Mouse (Mus musculus) forebrain, embryonic 13.5 days (tissue): Measurements from ENCODE around the gene Myo3b. TPM values are rescaled to one million over a fixed set of nuclear protein-coding genes. Genes with fewer than 3 reads are reported as not detected.

Experiments
- ATAC-seq: fragments of 200-750 bp; cut with Nextera tagmentation; 2 replicates; pipeline ENCODE4 v1.8.0; 2017
- H3K27ac ChIP-seq: fragments of 300-500 bp; sonication (generic); 2 replicates; pipeline ENCODE4 v1.5.1; 2015; ENCODE audit warnings: inconsistent platforms, mild to moderate bottlenecking, moderate library complexity
- H3K27me3 ChIP-seq: fragments of 300-500 bp; sonication (generic); 2 replicates; pipeline ENCODE4 v1.6.1; 2015; ENCODE audit warnings: mild to moderate bottlenecking, inconsistent platforms
- H3K36me3 ChIP-seq: fragments of 300-500 bp; sonication (generic); 2 replicates; pipeline ENCODE4 v1.6.1; 2015; ENCODE audit warnings: mild to moderate bottlenecking, inconsistent platforms; ENCODE audit not compliant: poor library complexity, severe bottlenecking
- H3K4me1 ChIP-seq: fragments of 300-500 bp; sonication (generic); 2 replicates; pipeline ENCODE4 v1.6.1; 2015; ENCODE audit warnings: inconsistent platforms
- H3K4me2 ChIP-seq: fragments of 300-500 bp; sonication (generic); 2 replicates; pipeline ENCODE4 v1.6.1; 2015; ENCODE audit warnings: inconsistent platforms, mild to moderate bottlenecking, moderate library complexity
- H3K4me3 ChIP-seq: fragments of 300-500 bp; sonication (generic); 2 replicates; pipeline ENCODE4 v1.5.1; 2015; ENCODE audit warnings: mild to moderate bottlenecking, inconsistent platforms
- H3K9ac ChIP-seq: fragments of 300-500 bp; sonication (generic); 2 replicates; pipeline ENCODE4 v1.6.1; 2015; ENCODE audit warnings: mild to moderate bottlenecking, inconsistent platforms
- H3K9me3 ChIP-seq: fragments of 300-500 bp; sonication (generic); replicated peaks from 2 replicates; pipeline ENCODE4 v1.6.1; 2016; ENCODE audit warnings: inconsistent platforms
- WGBS: fragments of 180-500 bp; shearing (Covaris S2); methylation state at CpG from one replicate; pipeline ENCODE4 v1.1.7; 2015; 5-methylcytosine and 5-hydroxymethylcytosine counted together
- polyA plus RNA-seq: library from polyadenylated mRNA; unstranded; fragments of >200 nt; fragmentation: Nextera tagmentation; extraction: Ambion mirVana; gene quantifications from 2 replicates; pipeline ENCODE4 v1.2.1, GENCODE M21; 2015

The Myo3b gene
- polyA plus RNA-seq, 1 experiment from 2014 or later = 0.25 TPM

DNA sequence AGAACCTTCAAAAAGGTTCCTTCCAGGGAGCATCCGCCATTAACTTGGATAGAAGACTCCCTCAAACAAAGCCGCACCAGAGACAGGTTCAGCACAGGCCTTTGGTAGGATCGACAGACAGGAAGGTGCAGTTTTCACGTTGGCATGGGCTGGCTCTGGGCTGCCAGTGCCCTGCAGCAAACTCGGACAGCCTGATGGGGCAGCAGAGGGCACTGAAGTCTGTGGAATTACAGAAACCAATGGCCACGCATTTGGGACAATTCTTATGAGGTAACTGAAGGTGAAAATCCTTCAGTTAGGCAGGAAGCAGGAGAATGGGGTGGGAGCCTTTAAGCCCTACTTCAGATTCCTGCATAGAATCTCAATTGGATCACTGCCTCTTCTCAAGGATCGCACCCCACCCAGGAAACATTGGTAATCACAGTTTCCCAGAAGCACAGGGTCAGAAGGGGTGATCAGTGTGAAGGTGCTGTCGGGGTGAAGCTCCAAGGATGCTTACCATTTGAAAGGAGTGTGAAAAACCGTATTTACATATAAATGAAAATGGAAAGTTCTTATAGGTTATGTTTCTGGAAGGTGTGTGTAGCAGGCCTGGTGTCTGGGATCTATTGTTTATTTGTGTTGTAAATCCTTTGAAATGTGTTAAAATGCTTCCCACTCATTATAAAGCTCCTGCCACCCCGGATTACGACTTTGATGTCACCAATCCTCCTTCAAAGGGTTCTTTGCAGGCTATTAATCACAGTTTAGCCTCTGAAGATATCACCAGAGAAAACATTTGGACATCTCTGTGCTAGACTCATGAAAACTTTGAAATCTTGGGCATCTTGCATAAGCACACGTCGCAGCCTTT is 239.7 kb downstream of the Myo3b start:
- 32% methylated on average over 13 of the region's 13 CpGs for WGBS
- no peak; the same call in 1 of the 2 replicates for ATAC-seq
- Histone ChIP-seq H3K36me3 (no peaks in the 10 kb centered on the region), H3K9me3 (no peaks in the 10 kb centered on the region), H3K4me1 (no peaks in the 10 kb centered on the region), H3K9ac (no peak overlapping the region), H3K27me3 (no peaks in the 10 kb centered on the region), H3K27ac (no peak overlapping the region), H3K4me3 (no peak overlapping the region), H3K4me2 (no peak overlapping the region)

DNA sequence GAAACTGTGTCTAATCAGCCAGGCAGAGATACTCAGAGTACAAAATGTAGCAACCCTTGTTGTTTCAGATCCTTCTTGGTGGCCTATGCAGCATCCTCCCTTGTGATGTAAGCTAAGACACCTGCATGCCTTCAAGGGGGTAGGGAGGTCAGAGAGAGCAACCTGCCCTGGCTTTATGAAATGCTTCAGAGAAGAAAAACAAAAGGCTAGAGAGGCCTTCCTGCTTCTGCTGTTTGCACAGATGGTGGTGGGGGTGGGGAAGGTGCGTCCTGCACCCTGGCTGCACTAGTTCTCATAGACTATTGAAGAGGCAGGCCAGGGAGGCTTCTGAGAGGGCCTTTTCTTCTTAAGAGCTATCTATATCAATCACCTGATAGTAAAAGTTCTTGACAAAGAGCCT is 245.2 kb downstream of the Myo3b start:
- no peak overlapping the region for H3K4me2 ChIP-seq
- no peaks in the 10 kb centered on the region for H3K36me3 ChIP-seq
- H3K27me3 ChIP-seq = no peaks in the 10 kb centered on the region
- WGBS = 50% methylated on average over 1 of the region's 1 CpGs
- no peaks in the 10 kb centered on the region for H3K4me1 ChIP-seq
- no peak for ATAC-seq
- no peak overlapping the region for H3K4me3 ChIP-seq
- H3K9ac ChIP-seq = no peak overlapping the region
- H3K9me3 ChIP-seq = no peaks in the 10 kb centered on the region
- H3K27ac ChIP-seq = no peak overlapping the region

DNA sequence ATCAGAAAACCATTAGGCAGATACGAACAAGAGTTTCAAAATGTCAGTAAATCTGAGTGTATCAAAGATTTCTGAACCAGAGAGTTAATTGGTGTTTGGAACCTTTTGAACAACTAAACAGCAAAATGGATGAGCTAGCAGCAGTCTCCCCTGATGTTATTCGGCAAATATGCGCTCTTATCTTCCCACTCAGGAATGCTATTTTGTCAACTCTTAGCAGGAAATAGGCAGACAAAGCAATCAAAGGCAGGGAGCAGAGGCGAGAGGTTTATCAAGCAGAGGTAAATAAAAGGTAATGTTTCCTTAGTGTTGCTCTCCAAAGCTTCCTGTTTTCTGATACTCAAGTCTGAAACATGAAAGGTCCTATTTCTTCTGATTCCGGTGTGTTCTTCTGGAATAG is 252.1 kb downstream of the Myo3b start:
- no peak overlapping the region for H3K4me2 ChIP-seq
- H3K4me3 ChIP-seq = no peak overlapping the region
- no peak overlapping the region for H3K27ac ChIP-seq
- ATAC-seq = no peak
- 64% methylated on average over 5 of the region's 5 CpGs for WGBS
- no peaks in the 10 kb centered on the region for H3K27me3 ChIP-seq
- H3K9me3 ChIP-seq = no peaks in the 10 kb centered on the region
- 0 out of 2 replicates have a peak, but pooled peaks cover 4% of the 10 kb centered on the region for H3K4me1 ChIP-seq
- no peaks in the 10 kb centered on the region for H3K36me3 ChIP-seq
- no peak overlapping the region for H3K9ac ChIP-seq

DNA sequence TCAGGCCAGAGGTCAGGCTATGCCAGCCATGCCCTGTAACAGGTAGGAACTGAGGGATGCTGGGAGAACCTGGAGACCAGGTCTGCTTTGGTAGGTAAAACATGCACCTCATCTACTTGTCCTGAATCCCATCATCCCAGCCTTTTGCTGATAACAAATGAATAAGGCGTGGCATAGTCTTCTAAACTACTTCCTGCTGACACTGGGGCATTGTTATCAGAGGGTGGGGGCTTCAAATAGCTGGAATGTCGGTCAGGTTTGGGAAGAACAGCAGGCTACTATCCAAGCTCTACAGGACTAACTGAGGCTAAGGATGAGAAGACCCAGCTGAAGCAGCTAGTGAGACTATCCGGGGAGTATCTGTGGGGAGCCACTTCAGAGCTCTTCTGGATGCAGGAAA is 253.8 kb downstream of the Myo3b start:
- no peak overlapping the region for H3K4me2 ChIP-seq
- H3K27ac ChIP-seq = no peak overlapping the region
- H3K4me1 ChIP-seq = 0 out of 2 replicates have a peak, but pooled peaks cover 4% of the 10 kb centered on the region
- H3K9ac ChIP-seq = no peak overlapping the region
- WGBS = 84% methylated on average over 3 of the region's 3 CpGs
- no peaks in the 10 kb centered on the region for H3K27me3 ChIP-seq
- H3K36me3 ChIP-seq = no peaks in the 10 kb centered on the region
- H3K4me3 ChIP-seq = no peak overlapping the region
- ATAC-seq = no peak
- no peaks in the 10 kb centered on the region for H3K9me3 ChIP-seq

DNA sequence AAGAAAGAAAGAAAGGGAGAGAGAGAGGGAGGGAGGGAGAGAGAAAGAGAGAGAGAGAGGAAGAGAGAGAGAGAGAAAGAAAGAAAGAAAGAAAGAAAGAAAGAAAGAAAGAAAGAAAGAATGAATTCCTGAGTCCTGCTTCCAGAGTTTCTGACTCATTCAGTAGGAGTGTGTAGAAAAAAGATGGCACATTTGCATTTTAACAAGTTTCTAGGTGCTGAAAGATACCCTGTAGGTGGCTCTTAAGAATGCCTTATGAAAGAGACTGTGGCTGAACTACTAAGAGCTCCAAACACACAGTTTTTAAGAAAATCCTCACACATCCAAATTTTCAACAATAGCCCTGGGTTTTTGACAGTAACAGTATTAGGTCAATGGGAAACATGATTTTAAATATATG is 264.0 kb downstream of the Myo3b start:
- no peaks in the 10 kb centered on the region for H3K9me3 ChIP-seq
- ATAC-seq = no peak
- no peak overlapping the region for H3K27ac ChIP-seq
- H3K4me1 ChIP-seq = no peaks in the 10 kb centered on the region
- H3K4me2 ChIP-seq = no peak overlapping the region
- no peaks in the 10 kb centered on the region for H3K27me3 ChIP-seq
- no peak overlapping the region for H3K9ac ChIP-seq
- H3K36me3 ChIP-seq = no peaks in the 10 kb centered on the region
- H3K4me3 ChIP-seq = no peak overlapping the region

DNA sequence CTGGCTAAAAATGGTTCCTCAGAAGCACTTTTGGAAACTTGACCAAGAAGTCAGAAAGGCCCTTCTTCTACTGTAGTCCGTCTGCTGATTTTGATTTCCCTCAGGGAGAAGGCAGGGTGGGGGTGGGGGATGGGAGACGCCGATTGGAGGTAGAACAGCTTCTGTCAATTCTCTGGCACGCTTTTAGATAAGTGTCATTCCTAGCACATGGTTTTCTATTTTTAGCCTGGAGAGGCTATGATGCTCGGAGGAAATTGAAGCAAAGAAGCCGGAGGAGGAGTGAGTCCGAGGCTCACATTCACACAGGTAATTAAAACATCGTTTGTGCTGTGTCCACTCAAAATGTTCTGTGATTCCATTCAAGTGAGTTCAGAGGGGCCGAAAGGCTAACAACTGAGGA is 276.2 kb downstream of the Myo3b start:
- H3K27ac ChIP-seq = no peak overlapping the region
- 59% methylated on average over 9 of the region's 9 CpGs for WGBS
- no peak for ATAC-seq
- no peaks in the 10 kb centered on the region for H3K27me3 ChIP-seq
- H3K4me3 ChIP-seq = no peak overlapping the region
- no peak overlapping the region for H3K9ac ChIP-seq
- no peaks in the 10 kb centered on the region for H3K9me3 ChIP-seq
- H3K4me2 ChIP-seq = no peak overlapping the region
- H3K36me3 ChIP-seq = no peaks in the 10 kb centered on the region
- peaks cover 36% of the 10 kb centered on the region for H3K4me1 ChIP-seq

DNA sequence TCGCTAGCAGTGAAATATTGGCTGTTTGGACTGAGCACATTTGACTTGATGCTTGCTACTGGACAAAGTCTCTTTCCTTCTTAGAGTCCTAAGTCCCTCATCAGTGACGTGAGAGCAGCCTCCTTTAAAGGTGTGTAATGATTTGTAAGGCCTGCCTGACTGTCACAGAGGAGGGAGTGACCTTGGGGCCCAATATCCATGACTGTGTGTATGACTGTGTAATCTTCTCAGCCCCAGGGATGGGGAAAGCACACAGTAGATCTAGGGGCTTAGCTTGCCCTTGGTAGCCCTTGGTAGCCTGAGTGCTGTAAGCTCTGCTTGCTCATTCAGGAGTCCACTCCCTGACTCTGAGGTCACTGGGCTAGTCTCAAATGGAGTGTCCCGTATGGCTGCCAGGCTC is 276.8 kb downstream of the Myo3b start:
- Histone ChIP-seq H3K36me3 (no peaks in the 10 kb centered on the region), H3K4me1 (peaks cover 36% of the 10 kb centered on the region), H3K27ac (no peak overlapping the region), H3K9me3 (no peaks in the 10 kb centered on the region), H3K4me3 (no peak overlapping the region), H3K27me3 (no peaks in the 10 kb centered on the region), H3K9ac (no peak overlapping the region), H3K4me2 (no peak overlapping the region)
- no peak for ATAC-seq
- 83% methylated on average over 3 of the region's 3 CpGs for WGBS

DNA sequence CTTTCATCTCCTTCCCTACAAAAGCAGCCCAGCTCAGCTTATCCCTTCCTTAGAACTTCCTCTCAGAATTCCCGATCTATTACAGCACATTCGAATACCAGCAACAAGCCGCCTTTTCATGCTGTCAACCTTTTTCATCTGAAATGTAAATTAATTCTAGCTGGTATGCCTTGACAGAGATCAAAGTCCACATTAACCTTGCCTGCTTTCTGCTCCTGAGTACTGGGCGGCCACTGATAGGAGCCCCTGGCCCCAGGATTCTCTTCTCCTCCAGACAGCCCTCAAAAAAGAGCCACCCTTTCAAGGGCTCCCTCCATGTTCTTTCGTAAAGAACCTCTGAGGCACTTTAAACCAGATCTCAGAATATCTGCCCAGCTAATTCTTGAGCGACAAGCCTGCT is 278.9 kb downstream of the Myo3b start:
- no peak for ATAC-seq
- Histone ChIP-seq H3K4me3 (no peak overlapping the region), H3K9me3 (no peaks in the 10 kb centered on the region), H3K4me2 (peak overlapping the region; percentile 18), H3K36me3 (no peaks in the 10 kb centered on the region), H3K27ac (0 out of 2 replicates have a peak overlapping the region, but pooled peaks have one; percentile 12), H3K9ac (0 out of 2 replicates have a peak overlapping the region, but pooled peaks have one; percentile 14), H3K27me3 (no peaks in the 10 kb centered on the region), H3K4me1 (peaks cover 29% of the 10 kb centered on the region)
- 8% methylated on average over 6 of the region's 6 CpGs for WGBS

DNA sequence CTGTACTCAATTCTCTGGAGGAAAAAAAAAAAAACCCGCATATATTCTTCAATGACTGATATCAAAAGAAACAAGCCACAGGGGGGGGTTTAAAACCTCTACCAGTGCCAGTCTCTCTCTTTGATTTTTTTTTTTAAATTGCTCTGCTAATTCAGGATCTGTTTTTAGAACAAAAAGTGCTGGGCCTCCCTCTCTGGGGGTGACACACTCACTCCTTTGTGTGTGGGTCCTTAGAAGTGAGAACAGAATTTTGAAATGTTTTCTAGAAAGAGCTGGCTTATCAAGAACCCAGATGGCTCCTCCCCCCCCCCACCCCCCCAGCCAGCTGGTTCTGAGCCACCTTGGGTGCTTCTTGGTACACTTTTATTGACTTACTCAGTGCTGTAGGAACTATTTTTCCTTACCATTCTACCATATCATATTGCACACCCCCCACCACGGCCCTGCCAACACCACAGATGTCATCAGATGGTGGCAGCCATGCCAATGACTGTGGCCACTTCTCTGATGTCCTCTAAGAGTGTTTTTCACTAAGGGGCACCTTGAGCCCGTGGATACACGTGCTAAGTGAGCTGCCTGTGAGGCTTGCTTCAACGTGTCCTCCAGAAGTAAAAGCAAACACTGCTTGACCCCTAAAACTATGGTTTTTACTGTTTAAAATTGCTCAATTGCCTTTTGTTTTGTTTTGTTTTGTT is 280.1 kb downstream of the Myo3b start:
- no peak for ATAC-seq
- no peak overlapping the region for H3K27ac ChIP-seq
- H3K9ac ChIP-seq = no peak overlapping the region
- no peaks in the 10 kb centered on the region for H3K9me3 ChIP-seq
- H3K4me2 ChIP-seq = no peak overlapping the region
- H3K27me3 ChIP-seq = no peaks in the 10 kb centered on the region
- H3K4me3 ChIP-seq = no peak overlapping the region
- H3K36me3 ChIP-seq = no peaks in the 10 kb centered on the region
- WGBS = 58% methylated on average over 5 of the region's 5 CpGs
- H3K4me1 ChIP-seq = peaks cover 29% of the 10 kb centered on the region

DNA sequence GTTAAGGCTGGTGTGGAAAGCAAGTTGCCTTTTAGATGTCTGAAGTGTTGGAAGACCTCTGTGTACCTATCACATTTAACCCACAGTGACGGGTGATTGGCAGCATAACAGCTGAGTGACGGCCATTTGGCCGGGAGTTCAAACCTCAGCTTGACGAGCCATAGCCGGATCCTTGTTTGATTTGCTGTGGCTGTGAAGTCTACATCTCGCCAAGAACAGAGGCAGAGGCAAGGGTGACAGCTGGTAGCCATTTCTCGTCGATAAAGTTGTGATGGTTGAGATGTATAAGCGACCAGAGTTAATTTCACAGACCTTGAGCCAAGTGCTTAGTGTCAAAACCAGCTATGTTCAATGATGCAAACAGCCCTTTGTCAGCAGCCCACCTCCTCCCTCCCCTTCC is 283.8 kb downstream of the Myo3b start:
- WGBS = 83% methylated on average over 9 of the region's 9 CpGs
- Histone ChIP-seq H3K4me3 (no peak overlapping the region), H3K27ac (no peak overlapping the region), H3K4me1 (peaks cover 16% of the 10 kb centered on the region), H3K9me3 (no peaks in the 10 kb centered on the region), H3K36me3 (no peaks in the 10 kb centered on the region), H3K27me3 (no peaks in the 10 kb centered on the region), H3K4me2 (no peak overlapping the region), H3K9ac (no peak overlapping the region)
- ATAC-seq = no peak

DNA sequence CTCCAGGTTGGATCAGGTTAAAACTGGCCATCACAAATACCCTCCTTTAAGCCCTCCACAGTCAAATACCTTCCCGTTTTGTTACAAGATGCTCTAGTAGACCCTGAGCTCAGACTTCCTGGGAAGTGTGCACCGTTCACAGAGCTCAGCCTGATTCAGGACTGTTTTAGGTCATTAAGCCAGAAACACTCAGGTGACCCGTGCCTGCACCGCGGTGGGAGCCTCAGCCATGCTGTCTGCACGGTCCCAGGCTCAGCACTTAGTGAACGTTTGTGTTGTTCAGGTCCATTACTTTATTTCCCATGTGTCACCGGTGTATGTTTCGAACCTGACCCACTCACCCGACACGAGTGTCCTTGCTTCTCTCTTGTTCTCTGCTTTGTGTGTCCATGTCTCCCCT is 288.7 kb downstream of the Myo3b start:
- H3K4me2 ChIP-seq = no peak overlapping the region
- H3K9ac ChIP-seq = no peak overlapping the region
- H3K27me3 ChIP-seq = no peaks in the 10 kb centered on the region
- H3K9me3 ChIP-seq = no peaks in the 10 kb centered on the region
- 85% methylated on average over 11 of the region's 11 CpGs for WGBS
- H3K27ac ChIP-seq = no peak overlapping the region
- ATAC-seq = no peak
- H3K36me3 ChIP-seq = no peaks in the 10 kb centered on the region
- no peak overlapping the region for H3K4me3 ChIP-seq
- H3K4me1 ChIP-seq = no peaks in the 10 kb centered on the region

DNA sequence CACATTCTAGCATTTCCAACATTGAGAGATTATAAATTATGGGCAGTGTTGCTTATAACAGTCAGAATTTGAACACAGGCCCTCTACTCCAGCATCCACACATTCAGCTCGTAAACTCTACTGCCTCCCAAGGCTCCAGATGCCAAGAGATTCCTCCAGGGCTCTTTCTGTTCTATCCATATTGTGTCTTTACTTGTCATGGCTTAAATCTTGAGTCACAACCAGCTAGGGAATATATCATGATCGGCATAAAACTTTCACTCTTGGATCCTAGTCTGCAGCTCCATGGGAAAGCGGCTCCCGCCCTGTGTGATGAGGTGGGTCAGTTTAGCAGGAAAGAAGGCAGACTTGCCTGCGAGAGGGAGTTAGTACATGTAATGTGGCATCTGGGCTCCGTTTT is 294.0 kb downstream of the Myo3b start:
- Histone ChIP-seq H3K27me3 (no peaks in the 10 kb centered on the region), H3K9me3 (no peaks in the 10 kb centered on the region), H3K4me3 (no peak overlapping the region), H3K4me1 (peaks cover 16% of the 10 kb centered on the region), H3K9ac (no peak overlapping the region), H3K27ac (no peak overlapping the region), H3K36me3 (no peaks in the 10 kb centered on the region), H3K4me2 (no peak overlapping the region)
- ATAC-seq = no peak
- 94% methylated on average over 6 of the region's 6 CpGs for WGBS
